Mouse (Mus musculus) mouse embryonic stem cell (cell line): ENCODE results near the gene Ttpal.

Experiments
- in situ Hi-C, 2 experiments: fragments of 300-500 bp; cut with MboI; formaldehyde crosslinking; loops; 1 replicate in 1 of 2; 3 replicates in 1 of 2; pipeline ENCODE4 v1.14.3; 2019 to 2020; ENCODE audit warnings: low sequenced_read_pairs in 2 of 2, low pct_unique_long_range_greater_than_20kb in 1 of 2, mixed read lengths in 1 of 2; ENCODE audit not compliant: unreplicated experiment in 1 of 2

Ttpal gene

DNA sequence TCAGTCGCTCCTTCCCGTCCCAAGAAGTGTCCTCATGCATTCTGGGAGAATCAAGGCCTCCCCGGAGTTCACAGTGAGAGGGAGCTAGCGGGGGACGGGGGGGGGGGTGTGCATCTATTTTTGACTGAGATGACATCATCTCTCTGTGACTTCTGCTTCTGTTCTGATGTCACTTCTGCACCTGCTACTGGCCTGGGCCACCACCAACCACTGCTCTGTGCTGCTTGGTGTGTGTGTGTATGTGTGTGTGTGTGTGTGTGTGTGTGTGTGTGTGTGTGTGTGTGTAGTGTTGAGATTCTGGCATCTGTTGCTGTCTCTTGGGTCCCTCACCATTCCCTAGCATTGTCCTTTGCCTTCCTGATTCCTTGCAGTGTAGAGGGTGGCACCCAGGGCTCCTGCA, 14.6 kb upstream of the Ttpal start:
- in situ Hi-C loops: no loop called here

DNA sequence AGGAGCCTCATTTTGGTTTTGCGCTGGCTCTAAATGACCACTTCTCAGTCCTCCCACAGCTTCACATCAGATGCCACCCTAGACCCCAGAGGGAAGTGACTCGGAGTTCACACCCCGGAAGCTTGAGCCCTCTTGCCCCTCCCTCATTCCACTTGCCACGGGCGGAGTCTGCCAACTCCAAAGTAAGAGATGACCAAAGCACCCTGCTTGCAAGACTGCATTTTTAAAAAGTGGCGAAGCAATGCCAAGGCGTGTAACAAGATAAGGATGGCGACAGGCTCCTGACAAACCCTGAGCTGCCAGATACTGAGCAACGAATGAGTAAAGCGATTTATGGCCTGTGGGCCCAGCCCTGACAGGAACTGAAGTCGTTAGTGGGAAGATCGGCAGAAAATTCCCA, 11.9 kb upstream of the Ttpal start:
- in situ Hi-C loops: no loop called here

DNA sequence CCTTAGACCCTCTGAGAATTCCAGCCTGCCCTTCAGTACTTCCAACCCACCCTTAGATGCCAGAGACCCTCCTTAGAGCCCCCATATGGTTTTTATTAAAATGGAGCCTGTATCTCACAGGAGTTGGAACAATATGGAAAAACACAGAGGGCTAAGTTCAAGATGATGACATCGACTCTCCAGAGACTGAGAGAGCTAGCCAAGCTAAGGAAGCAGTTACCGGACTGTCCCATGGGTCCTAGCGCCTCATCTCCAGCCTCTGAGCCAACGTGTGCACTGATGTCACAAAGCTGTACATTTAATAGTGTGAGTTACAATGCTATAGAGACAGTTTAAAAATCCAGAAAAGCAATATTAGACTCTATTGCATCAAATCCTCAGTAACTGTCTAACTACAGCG, 11.1 kb upstream of the Ttpal start:
- in situ Hi-C loops: no loop called here

DNA sequence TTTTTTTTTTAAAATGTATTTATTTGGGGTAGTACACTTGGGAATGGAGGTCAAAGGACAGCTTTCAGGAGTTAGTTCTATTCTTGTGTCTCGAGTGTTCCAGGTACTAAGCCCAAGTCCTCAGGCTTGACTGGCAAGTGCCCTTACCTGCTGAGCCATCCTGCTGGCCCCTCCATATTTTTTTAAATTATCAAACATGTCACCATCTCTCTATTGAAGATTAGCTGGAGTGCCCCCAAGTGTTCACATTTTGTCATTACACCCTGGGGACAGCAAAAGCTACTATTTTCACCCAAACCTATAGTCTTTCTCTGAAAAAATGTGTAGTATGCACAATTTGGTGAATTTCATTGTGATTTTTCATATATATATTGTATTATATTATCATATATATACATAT, 10.0 kb upstream of the Ttpal start:
- in situ Hi-C loops: no loop called here

DNA sequence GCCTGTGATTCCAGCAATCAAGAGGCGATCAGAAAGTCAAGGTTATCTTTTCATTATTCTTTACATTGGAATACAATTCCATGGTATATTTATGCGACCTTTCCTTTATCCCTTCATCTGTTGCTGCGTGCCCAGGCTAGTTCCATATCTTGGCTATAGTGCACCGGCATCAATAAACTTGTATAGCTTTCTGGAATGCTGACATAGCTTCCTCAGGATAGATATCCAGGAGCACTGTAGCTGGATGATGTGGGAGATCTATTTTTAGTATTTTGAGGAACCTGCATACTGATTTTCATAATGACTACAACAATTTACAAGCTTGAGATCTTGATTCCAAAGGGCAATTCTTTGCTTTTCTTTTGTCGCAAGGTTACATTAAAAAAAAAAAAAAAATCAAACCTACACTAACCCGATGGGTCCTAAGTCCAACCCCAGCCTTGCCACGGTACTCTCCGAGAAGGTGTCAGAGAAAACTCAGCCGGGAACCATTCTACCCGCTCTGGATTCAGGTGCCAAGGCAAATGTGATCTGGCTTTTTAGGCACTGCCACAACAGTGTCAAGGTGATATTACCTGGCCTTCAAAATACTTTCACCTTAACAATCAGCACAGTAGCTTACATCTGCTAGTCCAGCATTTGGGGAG, 8.4 kb upstream of the Ttpal start:
- in situ Hi-C loops: no loop called here

DNA sequence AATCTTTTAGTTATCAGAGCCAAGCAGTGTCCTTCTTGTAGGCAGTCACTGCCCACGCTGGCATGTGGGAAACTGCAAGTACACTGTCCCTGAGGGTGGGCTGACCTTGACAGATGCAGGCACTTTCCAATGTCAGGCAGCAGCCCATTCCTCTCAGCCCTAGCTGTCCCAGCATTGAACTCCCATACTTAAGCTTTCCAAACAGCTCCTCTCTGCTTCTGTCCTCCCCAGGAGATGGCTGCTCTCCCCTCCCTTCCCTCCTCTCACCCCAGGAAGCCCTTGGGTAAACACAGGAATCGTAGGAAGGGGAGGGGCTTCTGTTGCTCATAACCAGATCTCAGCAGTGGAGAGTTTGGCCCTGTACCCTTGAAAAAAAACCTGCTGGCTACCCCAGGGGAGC, 7.0 kb upstream of the Ttpal start:
- in situ Hi-C loops: loop anchor here in 1 of 2 experiments (5.0 kb wide), 1 partner anchor 122 kb away; no protein-coding TSS in a partner anchor

DNA sequence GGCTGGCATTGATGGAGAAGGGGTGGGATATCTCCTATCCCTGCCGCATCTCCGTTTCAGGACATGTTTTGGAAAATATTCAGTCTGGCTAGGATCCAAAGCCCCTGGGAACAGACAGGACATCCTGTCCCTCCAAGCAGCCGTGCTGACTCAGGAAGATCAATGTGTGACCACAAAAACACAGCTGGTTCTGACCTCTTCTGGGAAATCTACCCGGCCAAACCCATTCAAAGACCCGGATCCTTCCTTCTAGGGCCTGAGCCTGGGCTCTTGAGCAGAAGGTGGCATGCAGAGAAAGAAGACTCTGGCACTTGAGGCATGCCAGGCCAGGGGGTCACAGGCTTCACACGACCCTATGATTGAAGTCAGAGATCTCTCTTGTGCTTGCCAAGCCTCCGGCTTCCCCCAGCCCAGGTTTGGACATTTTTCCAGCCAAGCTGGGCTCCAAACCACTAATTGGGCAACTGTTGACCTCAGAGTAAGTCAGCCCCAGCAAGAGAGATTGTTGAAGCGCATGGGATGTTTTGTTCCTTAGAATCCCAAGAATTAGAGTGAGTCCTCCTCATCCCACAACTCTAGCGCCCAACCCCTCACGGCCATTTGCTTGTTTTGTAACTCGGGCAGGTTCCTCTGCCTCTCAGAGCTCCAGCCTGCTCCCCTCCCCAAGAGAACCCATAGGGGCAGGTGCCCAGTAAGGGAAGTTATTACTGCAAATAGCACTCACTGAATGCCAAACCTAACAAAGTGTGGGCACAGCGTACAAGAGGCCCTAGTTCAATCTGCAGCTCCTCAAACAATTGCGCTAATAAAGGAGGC, 5.8 kb upstream of the Ttpal start:
- in situ Hi-C loops: loop anchor here in 1 of 2 experiments (5.0 kb wide), 1 partner anchor 121 kb away; no protein-coding TSS in a partner anchor

DNA sequence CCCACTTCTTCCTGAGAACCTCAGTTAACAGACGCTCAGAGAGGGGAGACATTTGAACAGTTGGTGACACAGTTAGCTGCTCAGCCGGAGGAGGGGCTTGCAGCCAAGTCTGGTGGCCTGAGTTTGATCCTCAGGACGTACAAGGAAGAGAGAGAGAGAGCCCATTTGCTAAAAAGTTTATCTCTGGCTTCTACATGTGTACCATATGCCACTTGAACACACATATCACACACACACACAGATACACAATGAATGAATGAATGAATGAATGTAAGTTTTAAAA, 5.3 kb upstream of the Ttpal start:
- in situ Hi-C loops: loop anchor here in 1 of 2 experiments (5.0 kb wide), 1 partner anchor 120 kb away; no protein-coding TSS in a partner anchor

DNA sequence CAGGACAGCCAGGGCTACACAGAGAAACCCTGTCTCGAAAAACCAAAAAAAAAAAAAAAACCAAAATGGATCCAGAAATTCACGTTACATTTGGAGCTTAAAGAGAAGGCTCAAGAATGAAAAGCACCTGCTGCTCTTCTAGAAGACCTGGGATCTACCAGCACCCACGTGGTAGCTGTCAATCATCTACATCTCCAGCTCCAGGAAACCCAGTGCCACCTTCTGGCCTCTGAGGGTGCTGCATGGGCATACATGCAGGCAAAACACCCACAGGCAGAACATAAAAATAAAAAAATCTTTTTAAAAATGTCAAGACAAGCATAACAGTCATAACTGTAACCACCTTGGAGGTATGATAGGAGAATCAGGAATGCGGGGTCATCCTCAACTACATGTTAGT, 4.5 kb upstream of the Ttpal start:
- in situ Hi-C loops: loop anchor here in 1 of 2 experiments (5.0 kb wide), 1 partner anchor 120 kb away; no protein-coding TSS in a partner anchor

DNA sequence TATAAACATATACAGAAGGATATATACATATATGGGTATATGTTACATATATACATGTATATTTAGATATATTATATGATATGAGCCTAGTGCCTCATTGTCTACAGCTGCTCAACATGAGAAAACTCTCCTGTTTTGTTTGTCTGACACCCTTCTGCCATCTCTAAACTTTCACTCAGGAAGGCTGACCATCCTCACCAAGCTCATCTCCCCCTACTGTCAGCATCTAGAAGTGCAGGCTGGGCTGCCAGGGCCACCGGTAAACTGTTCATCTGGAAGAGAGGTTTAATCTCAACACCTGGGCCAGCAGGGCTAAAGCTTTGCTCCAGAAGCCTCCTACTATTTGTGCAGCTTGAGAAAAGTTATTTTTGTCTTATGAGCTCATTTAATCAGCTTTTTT, 2.9 kb upstream of the Ttpal start:
- in situ Hi-C loops: loop anchor here in 1 of 2 experiments (5.0 kb wide), 1 partner anchor 118 kb away; no protein-coding TSS in a partner anchor

DNA sequence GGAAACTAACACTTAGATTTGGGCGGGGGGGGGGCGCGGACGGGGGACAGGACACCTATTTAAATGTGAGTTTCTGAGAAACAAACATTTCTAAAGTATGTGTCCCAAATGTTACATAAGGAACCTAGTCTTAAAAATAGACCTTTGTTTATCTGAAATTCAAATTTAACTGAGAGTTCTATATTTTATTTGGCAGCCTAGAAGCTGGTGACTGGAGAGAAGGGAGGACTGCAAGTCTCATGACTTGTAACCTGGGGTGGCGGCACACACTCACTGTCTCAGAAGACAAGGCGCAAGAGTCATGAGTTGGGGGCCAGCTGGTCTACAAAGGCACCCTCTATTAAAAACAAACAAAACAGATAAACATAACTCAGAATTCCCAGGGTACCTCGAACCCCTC, 1.0 kb upstream of the Ttpal start:
- in situ Hi-C loops: no loop called here

DNA sequence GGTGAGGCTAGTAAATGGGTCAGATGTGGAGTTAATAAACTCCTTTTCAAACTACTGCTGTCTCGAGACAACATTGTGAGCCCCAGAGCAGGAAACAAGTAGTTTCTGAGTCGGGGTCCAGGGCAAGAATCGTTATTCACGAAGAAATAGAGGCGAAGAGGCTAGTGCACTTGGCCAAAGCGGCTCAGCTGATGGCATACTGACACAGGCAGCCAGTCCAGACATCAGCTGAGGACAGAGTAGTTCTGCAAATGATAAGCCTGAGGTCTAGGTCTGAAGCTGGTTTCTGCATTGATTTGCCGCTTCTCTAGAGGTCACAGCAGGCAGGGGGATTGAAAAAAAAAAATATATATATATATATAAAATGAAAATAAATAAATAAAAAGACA, 408 bp upstream of the Ttpal start:
- in situ Hi-C loops: no loop called here

DNA sequence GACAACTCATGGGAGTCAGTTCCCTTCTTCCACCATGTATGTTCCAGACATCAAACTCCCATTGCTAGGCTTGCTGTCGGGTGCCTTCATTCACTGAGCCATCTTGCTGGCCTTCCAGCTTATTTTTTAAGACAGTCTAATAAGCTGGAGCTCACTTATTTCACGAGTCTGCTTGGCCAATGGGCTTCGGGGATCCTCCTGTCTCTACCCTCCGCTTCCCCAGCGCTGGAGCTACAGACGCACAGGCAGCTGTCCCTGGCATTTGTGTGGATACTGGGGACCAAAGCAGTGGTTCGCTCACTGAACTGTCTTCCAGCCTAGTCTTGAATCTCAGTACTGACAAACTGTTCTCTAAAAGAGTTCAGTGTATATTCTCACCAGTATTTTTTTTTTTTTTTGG, 4.0 kb downstream of the Ttpal start:
- in situ Hi-C loops: no loop called here

DNA sequence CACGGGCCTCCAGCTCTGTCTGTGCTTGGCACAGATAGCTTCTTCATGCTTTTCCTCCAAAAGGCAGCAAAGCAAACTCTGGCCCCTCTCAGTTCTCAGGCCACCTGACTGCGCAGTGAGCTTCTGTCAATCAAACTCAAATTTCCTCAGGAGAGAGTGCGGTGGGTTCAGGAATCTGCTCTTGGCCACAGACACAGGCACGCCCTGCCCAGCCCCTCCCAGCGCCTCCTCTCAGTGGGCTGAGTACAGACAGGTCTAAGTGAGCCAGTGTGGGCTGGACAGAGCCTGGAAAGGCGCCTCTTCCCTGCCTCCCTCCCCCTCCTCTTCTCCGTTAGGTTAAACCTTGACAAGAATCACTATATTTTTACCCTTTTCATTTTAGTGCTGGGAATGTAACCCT, 5.9 kb downstream of the Ttpal start:
- in situ Hi-C loops: no loop called here

DNA sequence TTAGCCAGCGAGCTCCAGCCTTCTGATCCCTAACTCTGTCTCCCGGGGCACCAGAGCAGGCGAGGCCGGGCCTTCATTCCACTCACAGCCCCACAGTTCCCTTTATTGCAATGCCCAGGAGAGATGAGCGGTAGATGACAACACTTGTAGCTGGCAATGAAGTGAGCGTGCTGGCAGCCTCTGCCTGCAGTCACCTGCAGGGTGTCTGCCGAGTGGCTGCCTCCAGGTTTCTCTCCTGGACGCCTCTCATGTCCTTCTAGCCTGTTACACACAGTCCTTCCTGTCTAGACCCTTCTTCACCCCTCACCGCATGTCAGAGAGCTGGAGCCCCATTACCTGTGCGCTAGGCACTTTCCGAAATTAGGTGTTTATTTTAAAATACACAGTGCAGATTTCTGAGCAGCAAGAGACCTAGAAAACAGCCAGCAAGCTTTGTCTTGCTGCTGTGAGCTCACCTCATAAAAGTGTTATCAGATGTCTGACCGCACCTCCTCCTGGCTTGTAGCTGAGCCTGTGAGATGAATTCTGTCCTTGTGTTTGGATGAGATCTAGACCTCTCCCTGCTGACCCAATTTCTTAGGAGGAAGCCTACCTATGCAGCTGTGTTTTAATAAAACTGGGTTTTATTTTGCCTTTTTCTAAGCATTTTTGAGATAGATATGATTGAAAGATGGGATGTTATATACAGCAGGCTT, 7.3 kb downstream of the Ttpal start:
- in situ Hi-C loops: no loop called here

DNA sequence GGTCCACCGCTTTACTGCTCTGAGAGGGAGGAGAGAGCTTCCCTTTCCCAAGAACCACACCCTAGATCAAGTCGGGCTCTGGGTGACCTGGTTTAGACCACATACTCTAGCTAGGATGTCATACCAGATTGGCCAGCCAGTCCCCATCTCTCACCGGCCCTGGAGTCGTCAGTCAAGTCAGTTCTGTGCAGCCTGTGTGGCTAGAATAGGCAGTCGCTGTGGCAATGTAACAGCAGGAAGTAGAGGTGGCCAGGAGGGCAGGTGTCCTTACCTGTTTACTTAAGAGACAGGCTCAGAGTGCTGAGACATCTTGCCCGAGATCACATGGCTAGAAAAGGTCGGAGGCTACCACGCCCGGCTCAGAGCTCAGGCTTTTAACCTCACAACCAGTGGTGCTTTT, 9.1 kb downstream of the Ttpal start:
- in situ Hi-C loops: no loop called here

DNA sequence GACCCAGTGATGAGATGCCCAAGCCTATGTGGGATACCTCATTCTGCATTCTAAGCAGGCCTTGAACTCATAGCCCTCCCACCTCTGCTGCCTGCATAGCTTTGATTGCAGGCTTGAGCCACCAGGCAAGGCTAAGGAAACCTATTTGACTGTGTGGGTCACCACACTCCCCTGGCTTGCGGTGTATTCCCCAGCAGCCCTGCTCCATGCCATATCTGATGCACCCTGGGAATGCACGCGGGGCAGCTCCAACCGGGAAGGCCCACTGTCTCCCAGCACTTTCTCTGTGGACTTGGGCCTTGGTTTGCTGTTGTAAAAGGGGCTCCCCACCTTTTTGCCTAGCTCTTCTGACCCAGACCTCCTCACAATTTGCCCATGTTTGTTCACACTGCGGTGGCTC, 11.1 kb downstream of the Ttpal start:
- in situ Hi-C loops: no loop called here

DNA sequence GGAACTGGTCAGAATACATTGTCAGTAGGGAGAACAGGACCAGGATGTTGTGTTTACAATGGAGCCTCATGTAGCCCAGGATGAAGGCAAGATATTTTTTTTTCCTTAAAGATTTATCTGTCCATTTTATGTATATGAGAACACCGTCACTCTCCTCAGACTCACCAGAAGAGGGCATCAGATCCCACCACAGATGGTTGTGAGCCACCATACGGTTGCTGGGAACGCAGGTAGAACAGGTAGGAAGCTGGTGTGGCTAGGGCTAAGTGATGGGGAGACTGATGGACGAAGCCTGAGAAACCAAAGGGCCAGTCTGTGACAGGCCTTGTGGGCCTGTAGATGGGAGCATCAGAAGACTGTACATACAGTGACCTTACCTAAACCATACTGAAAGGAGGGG, 11.9 kb downstream of the Ttpal start:
- in situ Hi-C loops: no loop called here

DNA sequence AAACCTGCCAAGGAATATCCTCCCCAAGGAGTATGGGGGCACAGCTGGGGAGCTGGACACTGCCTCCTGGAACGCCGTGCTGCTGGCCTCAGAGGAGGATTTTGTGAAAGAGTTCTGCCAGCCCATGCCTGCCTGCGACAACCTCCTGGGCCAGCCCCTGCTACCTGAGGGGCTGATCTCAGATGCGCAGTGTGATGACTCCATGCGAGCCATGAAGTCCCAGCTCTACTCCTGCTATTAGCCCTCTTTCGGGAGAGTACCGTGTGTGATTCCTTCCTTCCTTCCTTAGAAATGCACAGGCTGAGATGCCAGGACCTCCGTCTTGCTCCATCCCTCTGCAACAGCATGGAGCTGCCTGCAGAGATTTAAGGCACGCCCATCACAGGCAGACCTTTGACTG, 13.3 kb downstream of the Ttpal start:
- in situ Hi-C loops: no loop called here
